Mouse (Mus musculus) lung, postnatal 0 days (tissue): ENCODE results near the gene Dhps. TPM values are rescaled to one million over a fixed set of nuclear protein-coding genes. Genes with fewer than 3 reads are reported as not detected.
"Not testable (repeated sequence)": the region's sequence is repeated elsewhere in the genome, so short reads cannot be mapped to it uniquely, and the experiment has no call there.

Source experiments
- ATAC-seq: fragments of 200-750 bp; cut with Nextera tagmentation; 2 replicates; pipeline ENCODE4 v1.8.0; 2017; ENCODE audit warnings: moderate library complexity
- DNase-seq: peaks from one replicate; pipeline ENCODE4 v3.0.0-alpha.2; 2016; ENCODE audit warnings: low spot score
- H3K27ac ChIP-seq: fragments of 300-500 bp; sonication (generic); 2 replicates; pipeline ENCODE4 v1.5.1; 2014; ENCODE audit warnings: antibody characterized with exemption, mild to moderate bottlenecking, low read length, mixed read lengths
- H3K27me3 ChIP-seq: fragments of 300-500 bp; sonication (generic); replicated peaks from 2 replicates; pipeline ENCODE4 v1.6.1; 2014; ENCODE audit warnings: low read length, mixed read lengths; ENCODE audit not compliant: insufficient read depth
- H3K36me3 ChIP-seq: fragments of 300-500 bp; sonication (generic); 2 replicates; pipeline ENCODE4 v1.6.1; 2014; ENCODE audit warnings: low read length, mixed read lengths; ENCODE audit not compliant: insufficient read depth
- H3K4me1 ChIP-seq: fragments of 300-500 bp; sonication (generic); 2 replicates; pipeline ENCODE4 v1.6.1; 2014; ENCODE audit warnings: antibody characterized with exemption, low read depth, low read length, mixed read lengths; ENCODE audit not compliant: insufficient read depth
- H3K4me2 ChIP-seq: fragments of 300-500 bp; sonication (generic); replicated peaks from 2 replicates; pipeline ENCODE4 v1.6.1; 2014; ENCODE audit warnings: low read depth, mild to moderate bottlenecking, low read length, moderate library complexity, mixed read lengths
- H3K4me3 ChIP-seq: fragments of 300-500 bp; sonication (generic); 2 replicates; pipeline ENCODE4 v1.5.1; 2014; ENCODE audit warnings: low read depth, low read length
- H3K9ac ChIP-seq: fragments of 300-500 bp; sonication (generic); replicated peaks from 2 replicates; pipeline ENCODE4 v1.6.1; 2014; ENCODE audit warnings: low read depth, mild to moderate bottlenecking
- H3K9me3 ChIP-seq: fragments of 300-500 bp; sonication (generic); 2 replicates; pipeline ENCODE4 v1.6.1; 2016; ENCODE audit warnings: low read length, mixed read lengths
- CTCF ChIP-seq: IDR thresholded peaks from 2 replicates; pipeline ENCODE4 v1.5.1; 2016; ENCODE audit warnings: antibody characterized with exemption, mild to moderate bottlenecking
- EP300 ChIP-seq: IDR thresholded peaks from 2 replicates; pipeline ENCODE4 v1.6.1; 2016; ENCODE audit warnings: antibody characterized with exemption, mild to moderate bottlenecking, control low read depth
- WGBS: fragments of 180-500 bp; shearing (Covaris S2); extraction: QIAGEN DNeasy Blood & Tissue Kit; methylation state at CpG from one replicate; pipeline ENCODE4 v1.1.7; 2014; 5-methylcytosine and 5-hydroxymethylcytosine counted together
- polyA plus RNA-seq: library from polyadenylated mRNA; unstranded; fragments of >200 nt; fragmentation: Nextera tagmentation; extraction: Ambion mirVana; gene quantifications from 2 replicates; pipeline ENCODE4 v1.2.1, GENCODE M21; 2015

Gene Dhps
- polyA plus RNA-seq, 1 experiment from 2014 or later, result 48.3 TPM

GRCm38 (mm10) chr8:85076993-85077392 lies 5.4 kb downstream of the Dhps start:
- DNase-seq, result peak; percentile 92
- peaks cover 4% of the 10 kb centered on the region for H3K4me1 ChIP-seq
- TF ChIP-seq EP300 (no peak), CTCF (peak; percentile 99)
- 4% methylated on average over 2 of the region's 2 CpGs for WGBS
- H3K9me3 ChIP-seq, result no peaks in the 10 kb centered on the region
- no peaks in the 10 kb centered on the region for H3K36me3 ChIP-seq
- peak; percentile 60 for ATAC-seq
- no peak overlapping the region for H3K9ac ChIP-seq
- no peak overlapping the region for H3K27ac ChIP-seq
- no peak overlapping the region for H3K4me2 ChIP-seq
- H3K4me3 ChIP-seq, result no peak overlapping the region
- no peaks in the 10 kb centered on the region for H3K27me3 ChIP-seq

DNA sequence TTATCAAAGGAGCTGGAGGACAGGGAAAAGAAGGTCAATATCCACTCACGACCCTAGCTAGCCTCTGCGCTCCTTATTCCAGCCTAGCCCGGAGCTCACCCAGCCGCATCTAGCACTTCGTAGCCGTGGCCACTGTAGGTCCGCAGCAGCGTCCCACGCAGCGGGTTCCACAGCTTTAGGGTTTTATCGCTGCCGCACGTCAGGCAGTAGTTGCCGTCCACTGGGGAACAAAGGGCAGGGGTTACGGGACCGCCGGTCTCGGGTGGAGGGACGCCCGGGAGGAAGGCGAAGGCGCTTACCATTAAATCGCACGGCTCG lies 8.6 kb downstream of the Dhps start:
- H3K36me3 ChIP-seq, result no peaks in the 10 kb centered on the region
- peak overlapping the region; percentile 88 for H3K9ac ChIP-seq
- no peak for TF ChIP-seq EP300
- TF ChIP-seq CTCF, result no peak
- no peak for DNase-seq
- peak overlapping the region; percentile 79 for H3K27ac ChIP-seq
- no peaks in the 10 kb centered on the region for H3K27me3 ChIP-seq
- peak overlapping the region; percentile 75 for H3K4me3 ChIP-seq
- H3K9me3 ChIP-seq, result no peaks in the 10 kb centered on the region
- H3K4me1 ChIP-seq, result peaks cover 4% of the 10 kb centered on the region
- no peak for ATAC-seq
- peak overlapping the region; percentile 96 for H3K4me2 ChIP-seq
- 3% methylated on average over 25 of the region's 25 CpGs for WGBS

- Histone ChIP-seq H3K36me3 (no peaks in the 10 kb centered on the region), H3K4me3 (peak within 1 kb of the TSS; percentile 75), H3K4me2 (peak within 1 kb of the TSS; percentile 96), H3K27ac (peak within 1 kb of the TSS; percentile 79), H3K9me3 (no peaks in the 10 kb centered on the region), H3K9ac (peak within 1 kb of the TSS; percentile 88), H3K4me1 (peaks cover 4% of the 10 kb centered on the region), H3K27me3 (no peaks in the 10 kb centered on the region)
- 0 out of 2 replicates have a peak, but pooled peaks have one; percentile 21 for ATAC-seq
- under 1% methylated on average over 30 of the region's 30 CpGs for WGBS
- TF ChIP-seq EP300 (peak; percentile 48; the same call in 1 of the 2 replicates), CTCF (no peak)
- peak; percentile 75 for DNase-seq
Measured at GRCm38 (mm10) chr8:85080532-85081215, 9.1 kb downstream of the Dhps start, which contains the start of gene Wdr83os. TSS of gene Wdr83os (plus strand) at chr8:85080740.

DNA sequence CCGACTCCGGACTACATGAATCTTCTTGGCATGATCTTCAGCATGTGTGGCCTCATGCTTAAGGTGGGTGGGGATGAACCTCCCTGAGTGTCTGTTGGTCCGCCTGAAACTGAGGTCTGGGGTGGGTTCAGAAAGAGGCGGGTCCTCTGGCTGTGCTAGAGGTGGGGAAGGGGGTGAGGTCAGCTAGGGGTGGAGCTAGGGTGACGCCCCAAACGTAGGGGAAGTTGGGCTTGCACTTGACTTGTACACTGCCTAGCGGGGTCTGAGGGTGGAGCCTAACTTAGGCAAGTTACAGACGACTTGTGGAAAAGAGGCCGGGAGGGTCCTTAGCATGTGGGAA lies 9.6 kb downstream of the Dhps start, which contains the start of gene Wdr83:
Wdr83 (minus strand) TSS at position 91 of the 340 bp plus-strand sequence.
- no peaks in the 10 kb centered on the region for H3K27me3 ChIP-seq
- peak within 1 kb of the TSS; percentile 79 for H3K27ac ChIP-seq
- H3K9me3 ChIP-seq, result no peaks in the 10 kb centered on the region
- TF ChIP-seq EP300 (no peak), CTCF (no peak)
- peak within 1 kb of the TSS; percentile 75 for H3K4me3 ChIP-seq
- H3K4me1 ChIP-seq, result peaks cover 4% of the 10 kb centered on the region
- under 1% methylated on average over 9 of the region's 9 CpGs for WGBS
- ATAC-seq (peak; percentile 44), DNase-seq (peak; percentile 74)
- no peaks in the 10 kb centered on the region for H3K36me3 ChIP-seq
- peak within 1 kb of the TSS; percentile 96 for H3K4me2 ChIP-seq
- peak within 1 kb of the TSS; percentile 88 for H3K9ac ChIP-seq

- 77% methylated on average over 4 of the region's 4 CpGs for WGBS
- DNase-seq, H3K4me2 ChIP-seq, H3K36me3 ChIP-seq, H3K4me1 ChIP-seq, H3K27ac ChIP-seq, H3K9me3 ChIP-seq, H3K9ac ChIP-seq, H3K4me3 ChIP-seq, H3K27me3 ChIP-seq, ATAC-seq: not testable (repeated sequence)
Measured at GRCm38 (mm10) chr8:85082169-85082568, 10.6 kb downstream of the Dhps start.

- ATAC-seq (peak; percentile 97), DNase-seq (peak; percentile 97)
- Histone ChIP-seq H3K27ac (peak within 1 kb of the TSS; percentile 67; the same call in 1 of the 2 replicates), H3K4me2 (peak within 1 kb of the TSS; percentile 92), H3K4me3 (peak within 1 kb of the TSS; percentile 70), H3K4me1 (peaks cover 4% of the 10 kb centered on the region), H3K9ac (peak within 1 kb of the TSS; percentile 75), H3K9me3 (no peaks in the 10 kb centered on the region), H3K27me3 (no peaks in the 10 kb centered on the region), H3K36me3 (peaks cover 10% of the 10 kb centered on the region; the same call in 1 of the 2 replicates)
- TF ChIP-seq CTCF, result peak; percentile 60
- no peak for TF ChIP-seq EP300
- 2% methylated on average over 30 of the region's 30 CpGs for WGBS
Measured at GRCm38 (mm10) chr8:85083108-85083813, 11.7 kb downstream of the Dhps start, which contains the start of gene Man2b1. TSS of gene Man2b1 (plus strand) at chr8:85083270.
